Mouse (Mus musculus) urinary bladder, postnatal 25 days (tissue): Measurements from ENCODE around the gene Doc2g.
"Not testable (repeated sequence)": the region's sequence is repeated elsewhere in the genome, so short reads cannot be mapped to it uniquely, and the experiment has no call there.

ENCODE experiments used
- DNase-seq: peaks from one replicate; pipeline ENCODE4 v3.0.0; 2022; ENCODE audit warnings: low spot score

The Doc2g gene

GRCm38 (mm10) chr19:4017921-4018587 is 14.9 kb downstream of the Doc2g start:
- DNase-seq = no peak

GRCm38 (mm10) chr19:4018743-4019583 is 15.8 kb downstream of the Doc2g start:
- DNase-seq = peak; percentile 64

GRCm38 (mm10) chr19:4023185-4023584 is 20.1 kb downstream of the Doc2g start:
- no peak for DNase-seq

- no peak for DNase-seq
These were observed 24.5 kb downstream of the Doc2g start for GRCm38 (mm10) chr19:4027576-4027975.

GRCm38 (mm10) chr19:4032668-4033067 is 29.6 kb downstream of the Doc2g start:
- DNase-seq = no peak

GRCm38 (mm10) chr19:4033298-4033697 is 30.2 kb downstream of the Doc2g start:
- no peak for DNase-seq

- DNase-seq = no peak
These were observed 30.6 kb downstream of the Doc2g start for GRCm38 (mm10) chr19:4033742-4034141.

- no peak for DNase-seq
These were observed 33.4 kb downstream of the Doc2g start for GRCm38 (mm10) chr19:4036327-4037045.

GRCm38 (mm10) chr19:4037154-4037787 is 34.2 kb downstream of the Doc2g start:
- DNase-seq = not testable (repeated sequence)

- peak; percentile 89 for DNase-seq
These were observed 34.7 kb downstream of the Doc2g start, which contains the start of gene Gstp1 for GRCm38 (mm10) chr19:4037788-4038232. Gene Gstp1, minus strand, starts transcription at chr19:4037985.

GRCm38 (mm10) chr19:4040941-4041340 is 37.8 kb downstream of the Doc2g start:
- not testable (repeated sequence) for DNase-seq

- not testable (repeated sequence) for DNase-seq
These were observed 38.4 kb downstream of the Doc2g start for GRCm38 (mm10) chr19:4041500-4041899.

GRCm38 (mm10) chr19:4042124-4042523 is 39.0 kb downstream of the Doc2g start:
- no peak for DNase-seq

- not testable (repeated sequence) for DNase-seq
These were observed 41.0 kb downstream of the Doc2g start for GRCm38 (mm10) chr19:4044109-4044508.

GRCm38 (mm10) chr19:4045966-4046865 is 43.1 kb downstream of the Doc2g start, which contains the start of gene Gstp2:
Gene Gstp2, minus strand, starts transcription at chr19:4046023.
- peak; percentile 69 for DNase-seq

- no peak for DNase-seq
These were observed 43.7 kb downstream of the Doc2g start for GRCm38 (mm10) chr19:4046866-4047254.

GRCm38 (mm10) chr19:4047859-4048258 is 44.7 kb downstream of the Doc2g start:
- peak; percentile 77 for DNase-seq

- DNase-seq = not testable (repeated sequence)
These were observed 46.0 kb downstream of the Doc2g start for GRCm38 (mm10) chr19:4049069-4049468.

GRCm38 (mm10) chr19:4051016-4051415 is 47.9 kb downstream of the Doc2g start:
- DNase-seq = no peak

GRCm38 (mm10) chr19:4051741-4052515 is 48.8 kb downstream of the Doc2g start:
- DNase-seq = peak; percentile 69
